Mouse (Mus musculus): ENCODE measurements around the gene Fbxo45. TPM values are rescaled to one million over a fixed set of nuclear protein-coding genes. Genes with fewer than 3 reads are reported as not detected.
A peak's percentile ranks its signal among the peaks of the same experiment; 100 is the strongest.

Fbxo45 gene
- polyA plus RNA-seq, 1 experiment from 2014 or later: 17.1 TPM

DNA sequence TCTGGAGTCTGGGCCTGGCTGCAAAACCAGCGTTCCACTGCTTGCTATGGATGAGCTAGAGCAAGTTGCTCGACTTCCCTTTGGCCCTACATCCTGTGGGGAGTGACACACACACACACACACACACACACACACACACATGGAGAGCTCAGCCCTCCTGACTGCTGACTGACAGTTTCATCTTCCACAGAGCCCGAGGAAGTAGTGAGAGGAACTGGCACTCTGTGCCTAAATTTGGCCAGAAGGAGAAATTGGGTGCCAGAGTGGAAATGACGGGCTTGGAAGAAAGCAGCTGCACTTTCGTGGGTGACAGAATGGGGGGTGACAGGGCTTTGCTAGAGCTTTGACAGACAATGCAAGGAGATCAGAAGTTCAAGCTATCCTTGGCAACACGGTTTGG, 57.8 kb downstream of the Fbxo45 start:
- no peaks in the 10 kb centered on the region for H3K9me3 ChIP-seq (replicated peaks)
- 77% methylated on average over 6 of the region's 6 CpGs for WGBS
- no peak for DNase-seq (ENCODE audit: low spot score)

DNA sequence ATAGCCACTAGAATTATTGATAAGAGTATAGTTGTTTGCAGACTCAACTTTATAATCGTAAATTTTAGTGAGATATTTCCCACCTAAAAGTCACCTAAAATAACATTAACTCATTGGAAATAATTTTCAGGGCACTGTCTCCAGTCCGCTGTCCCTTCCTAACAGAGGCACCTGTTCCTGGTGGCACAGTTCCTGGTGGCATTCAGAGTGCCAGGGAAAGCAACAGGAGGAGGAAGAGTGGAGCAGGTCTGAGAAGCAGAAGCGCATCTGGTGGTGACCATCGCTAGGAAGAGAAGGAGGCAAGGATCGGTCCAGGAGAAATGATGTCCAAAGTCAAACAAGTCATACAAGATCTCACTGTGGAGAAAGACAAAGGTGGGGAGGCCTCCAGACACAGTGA, 60.9 kb downstream of the Fbxo45 start:
- no peak for DNase-seq (ENCODE audit: low spot score)
- no peaks in the 10 kb centered on the region for H3K9me3 ChIP-seq (replicated peaks)
- no peaks in the 10 kb centered on the region for H3K36me3 ChIP-seq
- no peaks in the 10 kb centered on the region for H3K27me3 ChIP-seq (ENCODE audit: low read depth, poor library complexity, severe bottlenecking)
- no peak overlapping the region for H3K4me3 ChIP-seq
- no peak overlapping the region for H3K27ac ChIP-seq
- H3K4me1 ChIP-seq: peaks cover 6% of the 10 kb centered on the region
- WGBS: 95% methylated on average over 5 of the region's 5 CpGs

More for the DNA sequence above, 57.8 kb downstream of the Fbxo45 start:
- H3K27me3 ChIP-seq (ENCODE audit: low read depth, poor library complexity, severe bottlenecking): no peaks in the 10 kb centered on the region
- no peak overlapping the region for H3K4me3 ChIP-seq
- no peaks in the 10 kb centered on the region for H3K36me3 ChIP-seq
- no peak overlapping the region for H3K27ac ChIP-seq
- H3K4me1 ChIP-seq: peaks cover 6% of the 10 kb centered on the region

MicroRNAs within 50 kb of the gene (microRNA counts, 519-probe panel; counts per million panel counts)
- microRNA mmu-miR-1946a: 684 counts per million, percentile 72 among the panel's probes with 10 or more counts

Small RNA genes within 50 kb of the gene (microRNA-seq; reads per million reads assigned to microRNA genes)
- not detected for gene Mir1946a

Other genes starting within 250 kb of the Fbxo45 start
- 20.8 and 22.1 TPM in 2 replicates for gene Senp5, start 243.9 kb downstream of the Fbxo45 start, polyA plus RNA-seq (2016; fragmentation: Nextera tagmentation; extraction: Ambion mirVana)
- 35.8 and 38.1 TPM in 2 replicates for gene Pak2, start 167.8 kb downstream of the Fbxo45 start, polyA plus RNA-seq (2016; fragmentation: Nextera tagmentation; extraction: Ambion mirVana)
- 147 and 150 TPM in 2 replicates for gene Pigx, start 147.4 kb downstream of the Fbxo45 start, polyA plus RNA-seq (2016; fragmentation: Nextera tagmentation; extraction: Ambion mirVana)
- 36.6 and 39.5 TPM in 2 replicates for gene Cep19, start 147.4 kb downstream of the Fbxo45 start, polyA plus RNA-seq (2016; fragmentation: Nextera tagmentation; extraction: Ambion mirVana)
- gene Nrros, start 81.6 kb downstream of the Fbxo45 start, polyA plus RNA-seq (2016; fragmentation: Nextera tagmentation; extraction: Ambion mirVana): 7.5 and 9.7 TPM in 2 replicates
- gene Bex6, start 67.3 kb downstream of the Fbxo45 start, polyA plus RNA-seq (2016; fragmentation: Nextera tagmentation; extraction: Ambion mirVana): 0.25 and 0.26 TPM in 2 replicates
- 19.0 and 20.8 TPM in 2 replicates for gene Wdr53, start 69 bp upstream of the Fbxo45 start, polyA plus RNA-seq (2016; fragmentation: Nextera tagmentation; extraction: Ambion mirVana)
- gene Smco1, start 24.3 kb upstream of the Fbxo45 start, polyA plus RNA-seq (2016; fragmentation: Nextera tagmentation; extraction: Ambion mirVana): not detected in 2 replicates
- 30.5 and 34.7 TPM in 2 replicates for gene Rnf168, start 30.3 kb upstream of the Fbxo45 start, polyA plus RNA-seq (2016; fragmentation: Nextera tagmentation; extraction: Ambion mirVana)
- gene Ubxn7, start 85.1 kb upstream of the Fbxo45 start, polyA plus RNA-seq (2016; fragmentation: Nextera tagmentation; extraction: Ambion mirVana): 26.4 and 26.8 TPM in 2 replicates
- gene Tm4sf19, start 153.3 kb upstream of the Fbxo45 start, polyA plus RNA-seq (2016; fragmentation: Nextera tagmentation; extraction: Ambion mirVana): not detected in 2 replicates
- gene Tctex1d2, start 172.5 kb upstream of the Fbxo45 start, polyA plus RNA-seq (2016; fragmentation: Nextera tagmentation; extraction: Ambion mirVana): 31.4 and 33.2 TPM in 2 replicates
- 38.6 and 41.4 TPM in 2 replicates for gene Pcyt1a, start 183.8 kb upstream of the Fbxo45 start, polyA plus RNA-seq (2016; fragmentation: Nextera tagmentation; extraction: Ambion mirVana)
- gene Slc51a, start 240.7 kb upstream of the Fbxo45 start, polyA plus RNA-seq (2016; fragmentation: Nextera tagmentation; extraction: Ambion mirVana): 0.46 and 0.50 TPM in 2 replicates
- gene Zdhhc19, start 249.1 kb upstream of the Fbxo45 start, polyA plus RNA-seq (2016; fragmentation: Nextera tagmentation; extraction: Ambion mirVana): not detected in 2 replicates